Mouse (Mus musculus) MEL (cell line): ENCODE data around the gene Egfl7. TPM values are rescaled to one million over a fixed set of nuclear protein-coding genes. Genes with fewer than 3 reads are reported as not detected.
A peak's percentile ranks its signal among the peaks of the same experiment; 100 is the strongest.

Source experiments
- DNase-seq: peaks from one replicate; pipeline ENCODE4 v3.0.0; 2011; ENCODE audit warnings: low read depth, low spot score
- H3K27ac ChIP-seq: 2 replicates; pipeline ENCODE4 v1.5.1; 2012; ENCODE audit warnings: low read depth, mild to moderate bottlenecking, control low read depth, low read length, moderate library complexity; ENCODE audit not compliant: control insufficient read depth
- H3K27me3 ChIP-seq, 2 experiments: fragments of 150-350 bp in 1 of 2; sonication (generic) in 1 of 2; 2 replicates each; pipeline ENCODE4 v1.6.1; 2012; ENCODE audit warnings: low read length in 2 of 2, mild to moderate bottlenecking in 2 of 2, improper control_type of control experiment in 1 of 2, moderate library complexity in 1 of 2; ENCODE audit not compliant: insufficient read depth in 2 of 2, control insufficient read depth in 1 of 2
- H3K36me3 ChIP-seq, 2 experiments: 2 replicates each; pipeline ENCODE4 v1.6.1; 2012 to 2014; ENCODE audit warnings: low read length in 2 of 2, improper control_type of control experiment in 1 of 2, inconsistent platforms in 1 of 2, mild to moderate bottlenecking in 1 of 2; ENCODE audit not compliant: insufficient read depth in 2 of 2, control insufficient read depth in 1 of 2
- H3K4me1 ChIP-seq, 2 experiments: fragments of 150-350 bp in 1 of 2; sonication (generic) in 1 of 2; 2 replicates each; pipeline ENCODE4 v1.6.1; 2012; ENCODE audit warnings: low read length in 2 of 2, improper control_type of control experiment in 1 of 2, mild to moderate bottlenecking in 1 of 2; ENCODE audit not compliant: insufficient read depth in 2 of 2, control insufficient read depth in 1 of 2
- H3K4me3 ChIP-seq, 2 experiments: fragments of 150-350 bp in 1 of 2; sonication (generic) in 1 of 2; 2 replicates each; pipeline ENCODE4 v1.5.1; 2012; ENCODE audit warnings: low read depth in 2 of 2, low read length in 2 of 2, mild to moderate bottlenecking in 2 of 2, moderate library complexity in 2 of 2, control low read depth in 1 of 2, improper control_type of control experiment in 1 of 2; ENCODE audit not compliant: control insufficient read depth in 1 of 2, insufficient read depth in 1 of 2
- H3K79me2 ChIP-seq: 2 replicates; pipeline ENCODE4 v1.6.1; 2012; ENCODE audit warnings: mild to moderate bottlenecking, low read length, moderate library complexity; ENCODE audit not compliant: control insufficient read depth, poor library complexity, insufficient read depth
- H3K9ac ChIP-seq: 2 replicates; pipeline ENCODE4 v1.6.1; 2012; ENCODE audit warnings: low read depth, mild to moderate bottlenecking, control low read depth, low read length, moderate library complexity; ENCODE audit not compliant: control insufficient read depth, poor library complexity, severe bottlenecking
- H3K9me3 ChIP-seq: fragments of 150-350 bp; sonication (generic); replicated peaks from 2 replicates; pipeline ENCODE4 v1.6.1; 2012; ENCODE audit warnings: mild to moderate bottlenecking, low read length, improper control_type of control experiment, moderate library complexity; ENCODE audit not compliant: insufficient read depth
- CHD1 ChIP-seq: IDR thresholded peaks from 2 replicates; pipeline ENCODE4 v1.6.1; 2012; ENCODE audit warnings: low read depth, mild to moderate bottlenecking, inconsistent platforms, low read length, improper control_type of control experiment
- E2F4 ChIP-seq: IDR thresholded peaks from 2 replicates; pipeline ENCODE4 v1.6.1; 2011; ENCODE audit warnings: low read depth, low read length, improper control_type of control experiment, borderline replicate concordance
- EP300 ChIP-seq, 2 experiments: IDR thresholded peaks; 2 replicates each; pipeline ENCODE4 v1.6.1; 2011; ENCODE audit warnings: improper control_type of control experiment in 2 of 2, low read length in 2 of 2, low read depth in 1 of 2, mild to moderate bottlenecking in 1 of 2
- ETS1 ChIP-seq: IDR thresholded peaks from 2 replicates; pipeline ENCODE4 v1.6.1; 2012; ENCODE audit warnings: low read depth, mild to moderate bottlenecking, inconsistent platforms, low read length, improper control_type of control experiment, moderate library complexity
- GATA1 ChIP-seq: IDR thresholded peaks from 2 replicates; pipeline ENCODE4 v1.6.1; 2011; ENCODE audit warnings: low read depth, low read length, improper control_type of control experiment
- MAZ ChIP-seq: IDR thresholded peaks from 2 replicates; pipeline ENCODE4 v1.6.1; 2012; ENCODE audit warnings: low read depth, mild to moderate bottlenecking, inconsistent platforms, low read length, improper control_type of control experiment
- MXI1 ChIP-seq: IDR thresholded peaks from 2 replicates; pipeline ENCODE4 v1.6.1; 2011; ENCODE audit warnings: mild to moderate bottlenecking, low read depth, low read length, improper control_type of control experiment
- NRF1 ChIP-seq: IDR thresholded peaks from 2 replicates; pipeline ENCODE4 v1.6.1; 2014; ENCODE audit warnings: low read depth, mild to moderate bottlenecking, inconsistent platforms, low read length, improper control_type of control experiment, moderate library complexity; ENCODE audit not compliant: poor library complexity, insufficient read depth, severe bottlenecking
- POLR2A ChIP-seq, 2 experiments: IDR thresholded peaks; 2 replicates each; pipeline ENCODE4 v1.6.1; 2011 to 2012; ENCODE audit warnings: low read length in 2 of 2, mild to moderate bottlenecking in 2 of 2, control low read depth in 1 of 2, improper control_type of control experiment in 1 of 2, low read depth in 1 of 2, moderate library complexity in 1 of 2; ENCODE audit not compliant: control insufficient read depth in 1 of 2, insufficient read depth in 1 of 2, poor library complexity in 1 of 2
- POLR2AphosphoS5 ChIP-seq: IDR thresholded peaks from 2 replicates; pipeline ENCODE4 v1.6.1; 2012; ENCODE audit warnings: low read depth, borderline replicate concordance, mild to moderate bottlenecking, inconsistent platforms, low read length, moderate library complexity, mixed read lengths
- RCOR1 ChIP-seq: IDR thresholded peaks from 2 replicates; pipeline ENCODE4 v1.6.1; 2012; ENCODE audit warnings: low read depth, mild to moderate bottlenecking, inconsistent platforms, low read length, improper control_type of control experiment
- TAL1 ChIP-seq: IDR thresholded peaks from 2 replicates; pipeline ENCODE4 v1.6.1; 2012; ENCODE audit warnings: mild to moderate bottlenecking, inconsistent platforms, low read length, moderate library complexity, mixed read lengths
- TCF12 ChIP-seq: IDR thresholded peaks from 2 replicates; pipeline ENCODE4 v1.6.1; 2014; ENCODE audit warnings: low read depth, mild to moderate bottlenecking, inconsistent platforms, low read length, improper control_type of control experiment, moderate library complexity
- UBTF ChIP-seq: IDR thresholded peaks from 2 replicates; pipeline ENCODE4 v1.6.1; 2012; ENCODE audit warnings: low read depth, mild to moderate bottlenecking, inconsistent platforms, low read length, improper control_type of control experiment, moderate library complexity, borderline replicate concordance; ENCODE audit not compliant: insufficient read depth
- USF1 ChIP-seq: IDR thresholded peaks from 2 replicates; pipeline ENCODE4 v1.6.1; 2014; ENCODE audit warnings: low read depth, mild to moderate bottlenecking, inconsistent platforms, low read length, improper control_type of control experiment, moderate library complexity
- USF2 ChIP-seq, 2 experiments: IDR thresholded peaks; 2 replicates each; pipeline ENCODE4 v1.6.1; 2011 to 2012; ENCODE audit warnings: improper control_type of control experiment in 2 of 2, low read length in 2 of 2, borderline replicate concordance in 1 of 2, inconsistent platforms in 1 of 2, low read depth in 1 of 2, mild to moderate bottlenecking in 1 of 2; ENCODE audit not compliant: insufficient read depth in 1 of 2
- ZKSCAN1 ChIP-seq: IDR thresholded peaks from 2 replicates; pipeline ENCODE4 v1.6.1; 2012; ENCODE audit warnings: low read depth, mild to moderate bottlenecking, inconsistent platforms, low read length, improper control_type of control experiment, moderate library complexity
- ZMIZ1 ChIP-seq: IDR thresholded peaks from 2 replicates; pipeline ENCODE4 v1.6.1; 2012; ENCODE audit warnings: low read depth, mild to moderate bottlenecking, inconsistent platforms, low read length, improper control_type of control experiment, moderate library complexity
- ZNF384 ChIP-seq: IDR thresholded peaks from 2 replicates; pipeline ENCODE4 v1.6.1; 2012; ENCODE audit warnings: low read depth, mild to moderate bottlenecking, inconsistent platforms, low read length, improper control_type of control experiment
- polyA plus RNA-seq, 2 experiments: library from polyadenylated mRNA; stranded (reverse) in 1 of 2; unstranded in 1 of 2; fragments of >175 nt in 1 of 2; fragments of >200 nt in 1 of 2; gene quantifications; 2 replicates each; pipeline versions ENCODE4 v1.2.1 to v1.2.4; 2012; ENCODE audit warnings: low replicate concordance in 2 of 2, low read depth in 1 of 2; ENCODE audit not compliant: insufficient read length in 2 of 2, insufficient read depth in 1 of 2, missing spikeins in 1 of 2
- total RNA-seq: library from RNA; depleted of rRNA; stranded (reverse); fragments of 300-350 nt; gene quantifications from 2 replicates; pipeline ENCODE4 v1.2.3, GENCODE M21; 2012

Egfl7 gene
- total and polyA plus RNA-seq, 3 experiments: 73.9 to 125 TPM; not detected in 1

GRCm38 (mm10) chr2:26574862-26575261 is 5.0 kb upstream of the Egfl7 start:
- Histone ChIP-seq H3K79me2 (peaks cover 2% of the 10 kb centered on the region; the same call in 1 of the 2 replicates), H3K27me3 (no peaks in the 10 kb centered on the region), H3K9me3 (no peaks in the 10 kb centered on the region), H3K27ac (peak overlapping the region; percentile 91), H3K9ac (no peak overlapping the region), H3K4me1 (peaks cover 34 to 69% of the 10 kb centered on the region in 2 experiments), H3K4me3 (no peak overlapping the region), H3K36me3 (peaks cover 0 to 29% of the 10 kb centered on the region in 2 experiments; a peak in 2 of 4 replicates)
- no peak for DNase-seq
- TF ChIP-seq CHD1: no peak
- no peak for TF ChIP-seq RCOR1
- no peak for TF ChIP-seq MXI1
- no peak for TF ChIP-seq TCF12
- TF ChIP-seq TAL1: no peak
- no peak for TF ChIP-seq POLR2AphosphoS5
- TF ChIP-seq MAZ: no peak
- TF ChIP-seq ZKSCAN1: no peak
- no peak for TF ChIP-seq ZNF384
- TF ChIP-seq USF2 (IDR thresholded peaks at IDR 0.05; ENCODE audit: borderline replicate concordance in 1 of 2, insufficient read depth in 1 of 2, low read depth in 1 of 2, low read length in 2 of 2): no peak
- no peak for TF ChIP-seq ZMIZ1
- TF ChIP-seq USF1: no peak
- no peak for TF ChIP-seq ETS1
- no peak for TF ChIP-seq POLR2A (IDR thresholded peaks at IDR 0.05; ENCODE audit: control insufficient read depth in 1 of 2, insufficient read depth in 1 of 2, low read depth in 1 of 2, low read length in 2 of 2, poor library complexity in 1 of 2)
- TF ChIP-seq NRF1: no peak
- no peak for TF ChIP-seq E2F4
- no peak for TF ChIP-seq UBTF

- H3K9ac ChIP-seq: peak overlapping the region; percentile 73
Observed at GRCm38 (mm10) chr2:26575378-26575777, 4.4 kb upstream of the Egfl7 start.

More at GRCm38 (mm10) chr2:26575378-26575777, 4.4 kb upstream of the Egfl7 start:
- Histone ChIP-seq H3K9me3 (no peaks in the 10 kb centered on the region), H3K4me3 (peak overlapping the region; percentile 13 to 42; a peak in 3 of 4 replicates), H3K4me1 (peaks cover 34 to 69% of the 10 kb centered on the region in 2 experiments), H3K79me2 (peaks cover 2% of the 10 kb centered on the region; the same call in 1 of the 2 replicates), H3K36me3 (peaks cover 0 to 29% of the 10 kb centered on the region in 2 experiments; a peak in 2 of 4 replicates), H3K27ac (peak overlapping the region; percentile 91), H3K27me3 (no peaks in the 10 kb centered on the region)
- TF ChIP-seq EP300 (IDR thresholded peaks at IDR 0.05; ENCODE audit: low read depth in 1 of 2, low read length in 2 of 2) (peak; percentile 42 to 48; a peak in 3 of 4 replicates), GATA1 (peak; percentile 93), CHD1 (peak; percentile 40; the same call in 1 of the 2 replicates), TCF12 (no peak), ZMIZ1 (no peak)
- DNase-seq: no peak
